Mouse (Mus musculus) spleen, embryonic (tissue): ENCODE results near the gene Smc4.

ENCODE experiments used
- CTCF ChIA-PET: fragments of 350-600 bp; sonication (Branson Sonifier 250); formaldehyde crosslinking; loops from one replicate; lab custom pipeline; 2022; lab: Charles Lee

Smc4 gene

DNA sequence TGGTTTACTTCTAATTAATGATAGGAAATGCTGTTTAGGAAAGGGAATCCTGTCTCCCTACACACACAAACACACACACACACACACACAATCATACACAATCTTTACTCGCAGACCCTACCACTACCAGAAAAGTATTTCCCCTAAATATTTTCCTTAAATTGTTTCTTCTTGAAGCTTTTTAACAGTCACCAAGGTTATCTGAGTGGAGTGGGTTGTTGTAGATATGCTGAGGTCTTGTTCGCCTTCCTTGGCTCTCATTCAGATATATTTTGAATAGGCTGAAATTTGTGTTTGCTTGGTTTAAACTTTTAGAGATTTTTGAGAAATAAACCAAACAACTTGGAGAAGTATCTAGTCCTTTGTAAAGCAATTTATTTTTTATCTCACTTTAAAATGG, 4.3 kb downstream of the Smc4 start:
- CTCF ChIA-PET = no interaction called here

DNA sequence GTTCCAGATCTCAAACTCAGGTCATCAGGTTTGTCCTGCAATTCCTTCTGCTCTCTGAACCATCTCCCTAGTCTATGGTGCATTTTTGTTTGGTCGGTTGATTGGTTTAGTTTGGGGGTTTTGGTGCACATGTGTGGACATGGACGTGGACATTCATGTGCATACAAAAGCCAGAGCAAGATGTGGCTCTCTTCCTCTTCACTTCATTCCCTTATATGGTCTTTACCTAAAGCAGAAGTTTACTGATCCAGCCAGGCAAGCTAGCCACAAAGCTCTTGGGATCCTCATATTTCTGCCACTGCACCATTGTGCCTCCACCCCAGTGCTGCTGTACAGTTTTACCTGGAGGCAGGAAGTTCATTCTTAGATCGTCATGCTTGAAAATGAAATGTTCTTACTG, 12.6 kb downstream of the Smc4 start:
- CTCF ChIA-PET = no interaction called here

DNA sequence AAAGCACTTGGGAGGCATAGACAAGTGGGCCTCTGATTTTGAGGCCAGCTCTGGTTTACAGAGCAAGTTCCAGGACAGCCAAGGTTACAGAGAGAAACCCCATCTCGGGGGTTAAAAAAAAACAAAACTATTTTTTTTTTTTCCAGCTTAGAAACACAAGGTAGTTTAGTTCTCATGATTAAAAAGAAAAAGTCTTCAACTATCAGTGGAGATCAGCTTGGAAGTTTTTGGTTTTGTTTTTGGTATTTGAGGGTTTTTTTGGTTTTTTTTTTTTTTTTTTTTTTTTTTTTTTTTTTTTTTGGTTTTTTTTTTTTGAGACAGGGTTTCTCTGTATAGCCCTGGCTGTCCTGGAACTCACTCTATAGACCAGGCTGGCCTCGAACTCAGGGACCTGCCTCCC, 14.1 kb downstream of the Smc4 start:
- CTCF ChIA-PET = interaction anchor here (0.6 to 0.7 kb wide), 2 partner anchors 46 to 88 kb away, joined by 3 to 6 read pairs; no protein-coding TSS in a partner anchor

DNA sequence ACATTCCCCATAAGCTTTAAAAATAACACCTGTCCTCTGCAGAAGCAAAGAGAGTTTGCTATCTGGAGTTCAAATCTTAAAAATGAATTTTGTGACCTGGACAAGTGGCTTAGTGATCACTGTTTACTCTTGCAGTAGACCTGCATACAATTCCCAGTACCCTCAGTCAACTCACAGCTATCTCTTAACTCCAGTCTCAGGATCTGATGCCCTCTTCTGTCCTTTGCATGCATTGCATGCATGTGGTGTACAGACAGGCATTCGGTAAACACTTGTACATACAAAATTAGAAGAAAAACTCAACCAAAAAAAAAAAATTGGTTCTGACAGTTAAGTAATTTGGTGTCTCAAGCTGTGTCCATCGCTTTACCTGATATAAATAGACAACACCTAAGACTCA, 15.7 kb downstream of the Smc4 start:
- CTCF ChIA-PET = interaction anchor here (0.6 to 0.9 kb wide), 4 partner anchors 9 to 24 kb away, joined by 3 to 5 read pairs (median 3); no protein-coding TSS in a partner anchor

DNA sequence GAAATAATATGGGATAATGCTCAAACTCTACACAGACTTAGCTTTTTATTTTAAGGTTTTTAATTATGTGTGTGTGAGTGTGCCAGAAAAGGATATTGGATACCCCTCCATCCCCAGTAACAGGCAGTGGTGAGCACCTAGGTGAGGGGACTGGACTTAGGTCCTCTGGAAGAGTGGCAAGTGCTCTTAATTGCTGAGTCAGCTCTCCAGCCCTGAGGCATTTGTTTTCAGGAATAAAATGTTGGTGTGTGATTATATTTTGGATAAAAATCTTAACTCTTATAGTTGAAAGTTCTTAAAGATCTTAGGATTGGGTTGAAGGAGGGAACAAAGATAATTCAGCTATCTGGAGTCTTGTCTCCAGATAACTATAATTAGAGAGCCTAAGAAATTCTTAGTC, 16.2 kb downstream of the Smc4 start:
- CTCF ChIA-PET = interaction anchor here (0.6 to 0.8 kb wide), 3 partner anchors 19 to 58 kb away, joined by 3 read pairs; no protein-coding TSS in a partner anchor

DNA sequence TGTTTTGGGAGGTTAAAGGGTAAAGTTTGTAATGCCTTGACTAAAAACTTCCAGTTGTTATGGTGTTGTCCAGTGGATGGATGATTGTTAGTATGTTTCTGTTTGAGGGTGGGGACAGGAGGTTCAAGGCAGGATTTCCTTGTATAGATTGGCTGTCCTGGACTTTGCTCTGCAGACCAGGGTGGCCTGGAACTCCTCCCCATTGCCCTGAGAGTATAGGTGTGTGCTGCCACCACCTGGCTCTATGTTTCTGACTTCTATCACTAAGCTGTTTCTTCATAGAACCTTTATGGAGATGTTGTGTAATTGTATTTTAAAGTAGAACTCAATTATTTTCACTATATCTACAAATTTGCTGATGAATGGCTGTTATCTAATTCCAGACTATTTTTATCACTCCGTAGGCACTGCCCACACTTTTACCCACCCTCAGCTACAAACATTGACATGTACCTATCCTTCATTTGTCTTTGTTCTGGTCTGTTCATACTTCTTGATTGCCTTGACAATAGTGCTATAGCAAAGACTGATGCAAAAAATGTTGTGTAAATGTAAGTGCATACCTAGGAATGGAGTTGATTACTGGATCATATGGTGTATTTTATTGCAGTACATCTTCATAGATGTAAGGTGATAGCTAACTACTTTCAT, 21.7 kb downstream of the Smc4 start:
- CTCF ChIA-PET = no interaction called here

DNA sequence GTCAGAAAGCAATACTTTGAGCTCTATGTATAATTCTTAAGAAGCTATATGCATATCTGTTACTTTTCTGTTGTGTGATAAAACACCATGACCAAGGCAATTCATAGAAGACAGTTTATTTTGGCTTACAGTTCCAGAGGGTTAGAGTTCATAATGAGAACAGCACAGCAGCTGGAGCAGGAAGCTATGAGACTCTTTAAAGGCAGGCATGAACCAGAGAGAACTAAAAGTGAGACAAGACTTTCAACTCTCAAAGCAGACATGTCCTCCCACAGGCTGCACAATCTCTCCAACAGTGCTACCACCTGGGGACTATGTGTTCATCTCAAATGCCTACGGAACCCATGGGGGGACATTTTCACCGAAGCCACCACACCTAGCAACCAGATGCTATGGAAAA, 35.6 kb downstream of the Smc4 start:
- CTCF ChIA-PET = interaction anchor here (0.6 to 0.9 kb wide), 2 partner anchors 17 to 20 kb away, joined by 3 read pairs; no protein-coding TSS in a partner anchor

DNA sequence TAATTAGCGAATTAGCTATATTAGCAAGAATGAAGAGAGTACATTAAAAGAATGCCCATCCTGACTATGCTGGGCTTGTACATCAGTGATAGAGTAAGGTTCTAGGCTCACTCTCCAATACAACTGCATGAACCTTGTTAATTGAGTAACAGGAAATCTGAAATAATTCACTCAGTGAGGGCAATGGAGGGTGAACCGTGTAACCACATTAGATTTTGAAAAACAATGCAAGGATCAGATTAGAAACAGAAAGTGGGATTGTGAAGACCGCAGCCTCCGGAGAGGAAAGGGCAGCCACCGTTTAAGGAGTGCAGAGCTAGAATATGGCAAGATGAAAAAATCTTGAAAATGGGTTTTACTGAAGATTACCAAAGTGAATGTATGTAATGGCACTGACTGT, 36.8 kb downstream of the Smc4 start:
- CTCF ChIA-PET = no interaction called here

DNA sequence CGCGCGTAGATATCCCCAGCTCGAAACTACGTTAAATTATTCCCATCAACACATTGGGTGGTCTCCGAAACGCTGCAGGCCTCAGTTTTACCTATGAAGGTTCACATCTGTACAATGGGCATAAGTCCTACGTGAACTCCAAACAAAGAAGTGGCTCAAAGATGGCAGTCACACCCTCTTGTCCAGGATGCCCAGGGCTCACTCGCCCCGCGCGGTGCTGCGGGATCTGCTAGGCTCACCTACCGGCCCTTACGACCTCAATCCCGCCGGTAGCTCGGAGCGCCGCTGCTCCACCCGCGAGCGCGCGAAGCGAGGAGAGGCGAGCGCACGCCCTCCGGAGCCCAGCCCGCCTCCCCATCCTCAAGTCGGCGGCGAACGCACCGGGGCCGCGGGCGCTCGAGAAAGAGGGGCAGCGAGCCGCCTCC, 39.6 kb downstream of the Smc4 start:
- CTCF ChIA-PET = interaction anchor here (0.6 to 1.1 kb wide), 2 partner anchors 24 to 36 kb away, joined by 3 to 4 read pairs; no protein-coding TSS in a partner anchor

DNA sequence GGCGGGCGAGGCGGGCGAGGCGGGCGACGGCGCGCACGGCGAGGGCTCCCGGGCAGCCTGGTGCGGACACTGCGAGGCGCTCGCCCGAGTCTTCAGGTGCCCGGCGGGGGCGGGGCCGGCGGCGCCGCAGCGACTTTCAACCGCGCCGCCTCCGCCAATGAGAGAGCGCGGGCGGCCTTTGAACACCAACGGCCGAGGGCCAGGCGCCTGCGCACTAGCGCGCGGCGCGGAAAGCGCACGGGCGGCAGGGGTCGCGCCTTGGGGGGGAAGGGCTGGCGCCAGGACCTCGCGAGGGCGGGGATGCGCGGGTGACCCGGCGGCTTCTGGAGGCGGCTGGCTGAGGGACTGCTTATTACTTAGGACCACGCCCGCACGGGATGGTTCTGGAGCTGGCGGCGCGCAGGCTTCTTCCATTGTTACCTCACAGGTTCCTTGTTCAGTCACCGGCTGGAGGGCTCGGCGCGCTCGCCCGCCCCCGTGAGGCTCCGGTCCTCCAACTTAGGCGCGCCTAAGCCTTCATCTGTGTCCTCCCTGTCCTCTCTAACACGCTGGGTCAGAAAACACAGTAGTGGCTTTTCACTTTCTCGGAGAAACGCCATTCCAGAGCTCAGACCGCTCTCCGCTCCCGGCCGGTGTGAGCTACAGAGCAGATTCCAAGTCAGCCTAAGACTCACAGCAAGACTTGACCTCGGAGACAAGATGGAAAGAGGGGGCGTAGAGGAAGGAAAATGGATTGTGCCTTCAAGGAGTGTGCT, 40.3 kb downstream of the Smc4 start, which contains the start of gene Trim59:
Gene Trim59 (minus strand): TSS at position 111 of the 755 bp plus-strand sequence.
- CTCF ChIA-PET = interaction anchor here (0.6 to 1.1 kb wide), 3 partner anchors 13 to 37 kb away, joined by 3 to 4 read pairs (median 3); no protein-coding TSS in a partner anchor

DNA sequence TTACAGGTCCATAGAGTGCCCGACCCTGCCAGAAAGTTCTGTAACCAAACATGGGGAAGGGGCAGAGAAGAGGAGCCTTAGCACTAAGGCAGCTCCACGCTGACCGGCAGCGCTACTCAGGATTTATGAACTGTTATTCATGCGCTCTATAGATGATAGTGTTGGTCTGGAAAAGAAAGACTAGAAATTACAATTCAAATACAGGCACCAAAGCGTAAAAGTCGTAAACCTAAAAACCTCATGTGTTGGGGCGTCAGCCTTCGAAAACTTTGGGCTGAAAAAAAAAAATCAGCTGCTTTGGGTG, 40.8 kb downstream of the Smc4 start:
- CTCF ChIA-PET = interaction anchor here (0.6 to 1.1 kb wide), 2 partner anchors 13 to 37 kb away, joined by 3 to 4 read pairs; no protein-coding TSS in a partner anchor

DNA sequence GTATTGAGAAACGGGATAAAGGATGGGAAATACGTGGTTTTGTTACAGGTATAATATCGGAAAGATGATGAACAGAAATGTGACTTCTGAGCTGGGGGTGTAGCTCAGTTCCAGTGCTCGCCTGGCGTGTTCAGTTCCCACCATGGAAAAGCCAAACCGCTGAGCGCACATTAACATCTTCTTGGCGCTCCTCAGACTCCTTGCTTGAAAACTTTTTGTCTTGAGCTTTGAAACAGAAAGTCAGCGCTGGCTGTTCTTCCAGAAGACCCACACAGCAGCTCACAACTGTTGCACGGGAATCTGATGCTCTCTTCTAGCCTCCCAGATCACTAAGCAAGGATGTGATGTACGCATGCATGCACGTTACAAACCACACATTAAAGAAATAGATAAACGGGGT, 41.2 kb downstream of the Smc4 start:
- CTCF ChIA-PET = interaction anchor here (0.6 to 0.7 kb wide), 2 partner anchors 14 to 350 kb away, joined by 3 read pairs; no protein-coding TSS in a partner anchor

DNA sequence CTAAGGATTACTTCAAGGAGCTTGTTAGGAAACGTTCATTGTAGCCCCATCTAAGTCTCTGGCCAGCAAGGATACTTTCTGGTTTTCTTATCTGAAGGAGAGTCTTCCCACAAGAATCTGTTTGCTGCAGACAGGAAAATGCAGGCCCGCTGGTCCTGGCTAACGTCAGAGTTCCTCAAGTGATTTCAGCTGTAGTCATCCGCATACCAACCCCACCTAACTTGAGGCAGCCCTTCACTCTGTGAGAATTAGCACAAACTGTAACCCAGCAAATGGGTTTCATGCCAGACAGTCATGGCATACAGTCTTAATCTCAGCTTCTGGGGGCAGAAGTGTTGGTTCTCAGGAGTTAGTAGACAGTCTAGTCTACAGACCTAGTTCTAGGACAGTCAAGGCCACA, 42.0 kb downstream of the Smc4 start:
- CTCF ChIA-PET = interaction anchor here (0.7 kb wide), 2 partner anchors 14 to 351 kb away, joined by 3 read pairs; no protein-coding TSS in a partner anchor

DNA sequence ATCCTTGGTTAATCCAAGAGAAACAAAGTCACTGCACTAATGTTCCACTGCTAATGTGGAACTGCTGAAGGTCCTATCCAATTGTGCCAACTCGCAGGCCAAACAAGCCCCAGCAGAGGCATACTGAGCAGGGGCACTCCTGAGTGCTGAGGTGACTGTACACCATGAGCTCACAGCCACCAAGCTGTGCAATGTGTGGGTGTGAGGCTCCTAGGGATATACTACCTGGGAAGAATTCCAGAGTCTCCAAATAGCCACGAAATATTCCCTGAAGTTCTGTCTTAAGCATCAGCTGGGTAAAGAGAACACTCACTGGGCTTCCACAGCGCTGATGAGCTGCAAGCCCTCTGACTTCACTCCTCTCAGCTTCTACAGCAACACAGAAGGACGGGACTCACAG, 43.1 kb downstream of the Smc4 start:
- CTCF ChIA-PET = no interaction called here

DNA sequence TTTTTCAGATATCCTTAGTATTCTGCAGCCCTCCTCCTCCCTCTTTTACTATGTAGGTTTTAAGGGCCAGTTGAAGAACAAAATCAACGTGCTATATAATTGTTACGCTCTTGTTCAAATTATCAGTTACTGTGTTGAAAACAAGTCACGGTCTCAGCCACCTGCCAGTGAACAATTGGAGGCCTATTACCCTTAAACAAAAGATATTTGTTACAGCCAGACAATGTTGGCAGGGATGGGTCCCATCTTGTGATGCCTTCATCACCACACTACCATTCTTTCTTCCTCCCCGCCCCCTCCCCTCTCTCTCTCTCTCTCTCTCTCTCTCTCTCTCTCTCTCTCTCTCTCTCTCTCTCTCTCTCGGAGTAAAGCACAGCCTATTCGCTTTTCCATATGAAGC, 44.5 kb downstream of the Smc4 start:
- CTCF ChIA-PET = interaction anchor here (1.3 kb wide), 1 partner anchor 392 kb away, joined by 5 read pairs; no protein-coding TSS in a partner anchor

DNA sequence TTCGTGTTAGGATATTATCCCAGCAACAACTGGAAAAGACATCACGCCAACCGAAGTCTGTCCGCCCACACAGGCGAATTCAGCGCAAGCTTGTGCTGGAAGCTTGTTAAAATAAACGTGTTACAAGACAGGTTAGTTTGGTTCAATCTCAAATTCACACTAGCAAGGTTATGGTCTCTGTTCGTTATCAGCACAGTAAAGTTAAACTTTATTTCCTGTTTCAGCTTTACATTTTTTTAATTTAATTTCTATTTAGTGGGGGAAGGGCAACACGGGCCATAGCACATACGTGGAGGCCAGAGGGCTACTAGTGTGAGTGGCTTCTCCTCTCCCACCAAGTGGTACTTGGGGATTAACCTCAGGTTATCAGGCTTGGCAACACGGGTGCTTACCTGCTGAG, 47.4 kb downstream of the Smc4 start:
- CTCF ChIA-PET = interaction anchor here (0.9 kb wide), 1 partner anchor 133 kb away, joined by 3 read pairs; no protein-coding TSS in a partner anchor

DNA sequence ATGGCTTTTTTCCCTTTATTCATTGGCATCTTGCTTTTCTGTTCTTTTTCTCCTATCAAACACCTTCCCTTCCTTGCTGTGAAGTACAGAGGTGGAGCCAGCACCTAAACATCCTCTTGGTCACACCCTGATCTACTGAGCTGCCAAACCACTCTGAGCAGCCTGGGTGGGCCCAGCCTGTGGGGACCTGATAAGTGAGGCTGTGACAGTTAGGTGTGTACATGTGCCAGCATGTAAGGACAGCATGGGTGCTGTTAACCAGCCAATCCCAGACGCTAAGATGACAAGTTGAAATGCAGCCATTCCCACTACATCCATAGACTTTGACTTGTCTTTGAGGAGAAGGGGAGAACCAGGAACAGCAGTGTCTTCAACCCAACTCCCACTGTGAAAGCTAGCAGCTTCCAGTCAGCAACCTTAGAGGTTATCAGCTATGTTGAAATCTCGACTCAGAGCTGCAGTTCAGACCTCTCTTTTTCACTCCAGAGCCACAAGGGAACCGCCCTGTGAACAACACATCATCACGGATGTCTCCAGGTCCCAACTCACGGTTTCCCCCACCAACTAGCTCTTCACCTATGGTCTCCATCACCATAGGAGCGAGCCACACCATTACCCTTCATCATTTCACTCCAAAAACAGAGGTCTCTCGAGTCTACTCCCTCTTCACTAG, 50.4 kb downstream of the Smc4 start:
- CTCF ChIA-PET = no interaction called here

DNA sequence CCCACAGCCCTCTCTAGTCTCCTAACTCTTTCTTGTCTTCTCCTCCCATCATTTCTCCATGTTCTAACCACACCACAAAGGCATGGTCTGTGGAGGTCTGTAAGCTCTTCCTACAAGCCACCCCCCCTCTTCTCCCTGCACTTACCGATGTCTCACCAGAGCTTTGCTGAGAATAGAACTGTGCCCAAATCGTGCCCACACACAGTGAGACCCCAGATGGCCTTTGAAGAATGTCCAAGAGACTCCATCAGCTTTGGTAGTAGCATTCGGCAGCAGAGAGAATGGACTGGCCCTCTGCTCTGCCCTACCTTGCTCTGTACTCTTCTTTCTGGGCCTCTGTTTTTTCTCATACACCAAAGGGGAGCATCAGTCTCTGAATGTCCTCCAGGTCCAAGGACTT, 51.3 kb downstream of the Smc4 start:
- CTCF ChIA-PET = no interaction called here

DNA sequence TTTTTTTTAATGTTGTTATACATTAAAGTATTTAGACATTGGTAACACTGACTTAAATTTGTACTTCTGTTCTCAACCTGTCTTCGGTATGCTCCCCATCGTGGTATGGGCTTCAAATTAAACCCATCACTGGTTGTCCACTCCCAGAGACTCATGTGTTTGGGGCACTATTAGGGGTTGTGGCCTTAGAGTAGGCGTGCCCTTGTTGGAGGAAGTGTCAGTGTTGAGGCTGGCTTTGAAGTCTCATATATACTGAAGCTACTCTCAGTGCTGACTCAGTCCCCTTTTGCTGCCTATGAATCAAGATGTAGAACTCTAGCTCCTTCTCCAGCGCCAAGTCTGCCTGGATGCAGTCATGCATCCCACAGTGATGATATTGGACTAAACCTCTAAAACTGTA, 56.1 kb downstream of the Smc4 start:
- CTCF ChIA-PET = interaction anchor here (0.5 to 0.6 kb wide), 2 partner anchors 14 to 175 kb away, joined by 3 read pairs; no protein-coding TSS in a partner anchor

DNA sequence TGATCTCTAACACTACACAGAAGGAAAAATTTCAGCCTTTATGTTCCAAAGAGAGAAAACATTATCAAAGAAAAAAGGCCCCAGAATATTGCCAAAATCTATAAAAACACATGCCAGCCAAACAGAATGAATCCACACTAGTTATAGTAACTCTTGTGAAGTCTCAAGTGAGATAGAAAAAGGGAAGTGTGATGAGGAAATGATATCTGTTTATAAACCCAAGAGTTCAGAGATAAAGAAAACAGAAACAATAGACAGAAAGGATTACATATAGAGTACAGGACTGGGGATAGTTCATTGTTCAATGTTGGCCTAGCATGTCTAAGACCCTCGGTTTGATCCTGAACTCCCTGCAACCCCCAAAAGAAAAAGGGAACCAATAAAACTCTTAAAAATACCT, 58.2 kb downstream of the Smc4 start:
- CTCF ChIA-PET = no interaction called here

DNA sequence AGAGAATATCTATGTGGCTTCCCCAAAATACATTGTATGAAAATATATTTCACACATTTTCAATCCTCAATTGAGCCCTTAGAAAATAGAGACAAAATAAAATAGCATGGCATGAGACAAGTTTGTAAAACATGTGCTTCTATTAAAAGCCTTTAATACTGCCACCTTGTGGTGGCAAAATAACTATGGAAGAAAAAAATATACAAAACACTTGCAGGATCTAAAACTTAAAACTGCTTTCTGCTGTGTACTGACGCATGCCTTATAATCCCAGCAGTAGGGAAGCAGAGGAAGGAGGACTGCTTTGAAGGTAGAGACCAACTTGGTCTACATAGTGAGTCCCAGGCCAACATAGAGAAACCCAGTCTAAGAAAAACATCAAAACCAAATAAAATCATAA, 59.5 kb downstream of the Smc4 start:
- CTCF ChIA-PET = interaction anchor here (0.6 kb wide), 1 partner anchor 48 kb away, joined by 4 read pairs; no protein-coding TSS in a partner anchor
